ENCODE assay signal across 12 mouse cellular contexts in genomic region chr3:116329023-116329762, GRCm38 (mm10).
DNase-seq lines count a peak whose midpoint lies in the region; ATAC-seq and TF ChIP-seq lines count a peak whose summit lies in the region.
"Had no signal": no experiment of that assay in that cellular context is flagged by ENCODE, and none has a peak within 500 bp of the region (broad histone marks: within the 10 kb centered on the region; RNA-seq: fewer than 3 reads in every experiment).

No protein-coding gene starts in this region.

- no peak overlapping the region for H3K4me2 ChIP-seq in midbrain, embryonic 13.5 days (replicated peaks)

- peak; percentile 13 for ATAC-seq in Patski
- no peak for ATAC-seq in midbrain, embryonic 13.5 days

- CTCF ChIA-PET in Patski (lab: Charles Lee): interaction anchor here (1.4 to 6.0 kb wide), 6 partner anchors 10 to 422 kb away, joined by 3 to 99 read pairs (median 12); no protein-coding TSS in a partner anchor

- no peak overlapping the region for H3K27ac ChIP-seq in midbrain, embryonic 13.5 days
- H3K27ac ChIP-seq: hindbrain, embryonic 10.5 days had no signal

- no peak overlapping the region for H3K9ac ChIP-seq in midbrain, embryonic 13.5 days (replicated peaks)

- H3K4me1 ChIP-seq in midbrain, embryonic 13.5 days (replicated peaks): peaks cover 19% of the 10 kb centered on the region

- DNase-seq in gastrocnemius, postnatal 10 days: peak; percentile 27
- no peak for DNase-seq in gastrocnemius, postnatal 25 days
- DNase-seq in Patski (ENCODE audit: low read depth, low spot score): peak; percentile 41
- DNase-seq in kidney, adult 9 months: peak; percentile 81
- DNase-seq in lung, postnatal 14 days: peak; percentile 22
- DNase-seq in frontal cortex, adult 2 months (ENCODE audit: extremely low spot score in 1 of 2, low spot score in 1 of 2): no peak
- DNase-seq in yolk sac, embryonic 10.5 days (ENCODE audit: low spot score): no peak
- DNase-seq: cerebellum, adult 11 months; heart, adult 18-20 months; thymus, postnatal 36 days had no signal

- no peaks in the 10 kb centered on the region for H3K27me3 ChIP-seq in Patski
- H3K27me3 ChIP-seq in midbrain, embryonic 13.5 days: no peaks in the 10 kb centered on the region

- H3K36me3 ChIP-seq in midbrain, embryonic 13.5 days: no peaks in the 10 kb centered on the region; the same call in 1 of the 2 replicates

- POLR2A ChIA-PET in Patski (lab: Charles Lee): interaction anchor here (0.7 kb wide), 1 partner anchor 166 kb away, joined by 3 read pairs; no protein-coding TSS in a partner anchor

- no peak overlapping the region for H3K4me3 ChIP-seq in midbrain, embryonic 13.5 days (replicated peaks)
- H3K4me3 ChIP-seq: hindbrain, embryonic 10.5 days had no signal

- no peak for TF ChIP-seq CTCF in Patski (IDR thresholded peaks at IDR 0.05)

- in situ Hi-C loops in Patski (cut with MboI; ENCODE audit: low pct_unique_long_range_greater_than_20kb): loop anchor here (5.0 kb wide), 3 partner anchors 122 to 418 kb away; no protein-coding TSS in a partner anchor

- WGBS in midbrain, embryonic 13.5 days: 87% methylated on average over 18 of the region's 18 CpGs

- H3K9me3 ChIP-seq in midbrain, embryonic 13.5 days: no peaks in the 10 kb centered on the region
- H3K9me3 ChIP-seq: hindbrain, embryonic 10.5 days had no signal

Comparison
In these comparisons a context has a peak if more than half of its experiments do, and no peak if none do; other contexts are left out.
1. DNase-seq: peak in gastrocnemius, postnatal 10 days (single experiment), Patski (single experiment), kidney, adult 9 months (single experiment) and lung, postnatal 14 days (single experiment); none in gastrocnemius, postnatal 25 days (single experiment), frontal cortex, adult 2 months (0 of 2) and yolk sac, embryonic 10.5 days (single experiment).